Mouse (Mus musculus) liver (tissue): Measurements from ENCODE around the gene Foxd1.

Experiments
- DNase-seq: peaks from one replicate; pipeline ENCODE4 v3.0.0-alpha.2; 2020; ENCODE audit warnings: mixed read lengths

The Foxd1 gene

DNA sequence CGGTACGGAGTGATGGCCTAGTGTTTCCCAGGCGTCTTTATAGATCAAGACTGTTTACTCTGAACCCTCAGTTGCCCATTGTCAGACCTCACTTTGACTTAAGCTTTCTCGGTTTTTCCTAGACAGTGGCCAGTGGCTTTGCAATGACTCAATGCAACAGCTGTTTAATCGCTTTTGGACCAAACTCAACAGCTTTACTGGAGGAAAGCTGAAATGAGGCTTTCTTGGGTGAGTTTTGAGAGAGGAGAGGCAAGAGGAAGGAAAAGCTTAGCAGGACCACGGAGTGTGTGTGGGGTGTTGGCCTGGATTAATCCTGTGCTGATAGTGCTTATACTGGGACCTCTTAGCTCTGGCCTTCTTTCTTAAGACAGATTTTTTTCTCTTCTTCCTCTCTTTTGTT is 36.3 kb downstream of the Foxd1 start:
- DNase-seq = no peak

DNA sequence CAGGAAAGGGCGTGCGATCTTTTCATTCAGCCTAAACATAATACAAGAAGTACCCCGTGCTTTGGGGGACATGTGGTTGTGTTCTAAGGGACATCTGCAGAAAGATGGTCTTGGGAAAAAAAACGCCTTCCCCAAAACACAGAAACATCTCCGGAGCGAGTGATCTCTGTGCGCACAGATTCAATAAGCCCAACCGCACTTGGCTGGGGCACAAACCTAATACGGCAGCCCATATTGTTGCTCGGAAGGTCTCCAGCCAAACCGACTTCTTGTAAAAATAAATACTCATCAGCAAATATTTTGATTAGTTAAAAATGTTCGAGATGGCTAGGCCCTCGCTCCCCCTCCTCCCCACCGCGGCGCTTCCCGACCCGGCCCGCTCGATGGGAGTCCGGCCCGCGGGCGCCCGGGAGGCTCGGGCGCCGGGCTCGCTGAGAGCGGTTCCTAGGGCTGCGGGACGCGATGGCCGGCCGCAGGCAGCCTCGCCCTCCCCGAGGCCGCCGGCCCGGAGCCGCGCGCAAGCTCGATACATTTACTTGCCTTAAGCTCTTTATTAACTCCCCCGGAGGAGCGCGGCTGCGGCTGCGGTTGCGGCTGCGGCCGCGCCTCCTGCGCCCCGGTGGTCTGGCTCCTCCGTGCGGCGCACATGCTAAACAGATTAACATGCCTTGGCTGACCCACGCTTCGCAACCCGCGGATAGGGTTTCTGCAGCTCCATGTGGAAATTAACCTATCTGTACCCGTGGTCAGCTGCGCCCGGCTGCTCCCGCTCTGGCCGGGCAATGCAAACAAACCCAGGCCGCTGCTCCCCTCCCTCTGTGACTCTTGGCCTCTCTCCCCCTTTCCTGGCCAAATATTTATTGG is 37.0 kb downstream of the Foxd1 start:
- peak; percentile 21 for DNase-seq

DNA sequence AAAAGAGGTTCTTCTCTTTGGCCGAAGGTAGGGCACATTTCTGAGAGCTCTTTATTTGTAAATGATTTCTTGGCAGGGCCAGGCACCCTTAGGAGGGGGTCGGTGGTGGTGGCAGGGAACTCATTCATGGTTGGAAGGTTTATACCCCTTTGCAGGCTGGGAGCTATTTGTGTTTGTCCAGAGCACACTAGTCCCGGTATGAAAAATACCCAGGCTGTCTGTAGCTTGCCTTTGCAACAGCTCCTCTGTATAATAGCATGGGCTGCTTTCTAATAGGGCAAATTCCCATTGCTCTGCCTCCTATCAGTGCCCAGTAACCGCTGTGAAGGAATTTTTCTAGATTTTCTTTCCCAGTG is 37.6 kb downstream of the Foxd1 start:
- no peak for DNase-seq

DNA sequence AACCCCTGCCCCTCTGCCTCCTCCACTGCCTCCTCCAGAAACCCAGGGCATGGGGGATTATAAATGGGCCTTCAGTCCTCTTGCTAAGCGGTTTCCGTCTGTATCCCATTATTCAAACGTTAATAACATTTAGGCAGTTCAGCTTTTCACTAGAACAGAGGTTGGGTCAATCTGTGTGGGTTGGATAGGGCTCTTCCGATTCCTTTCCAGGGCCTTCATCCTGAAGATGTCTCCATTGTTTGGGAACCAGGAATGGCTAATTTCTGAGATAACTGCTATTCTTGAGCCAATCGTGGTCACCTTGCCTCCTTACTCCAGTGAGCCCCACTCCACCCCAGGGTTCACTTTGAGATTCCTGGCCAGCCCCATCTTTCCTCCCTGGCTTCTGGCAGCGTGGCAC is 38.0 kb downstream of the Foxd1 start:
- no peak for DNase-seq

DNA sequence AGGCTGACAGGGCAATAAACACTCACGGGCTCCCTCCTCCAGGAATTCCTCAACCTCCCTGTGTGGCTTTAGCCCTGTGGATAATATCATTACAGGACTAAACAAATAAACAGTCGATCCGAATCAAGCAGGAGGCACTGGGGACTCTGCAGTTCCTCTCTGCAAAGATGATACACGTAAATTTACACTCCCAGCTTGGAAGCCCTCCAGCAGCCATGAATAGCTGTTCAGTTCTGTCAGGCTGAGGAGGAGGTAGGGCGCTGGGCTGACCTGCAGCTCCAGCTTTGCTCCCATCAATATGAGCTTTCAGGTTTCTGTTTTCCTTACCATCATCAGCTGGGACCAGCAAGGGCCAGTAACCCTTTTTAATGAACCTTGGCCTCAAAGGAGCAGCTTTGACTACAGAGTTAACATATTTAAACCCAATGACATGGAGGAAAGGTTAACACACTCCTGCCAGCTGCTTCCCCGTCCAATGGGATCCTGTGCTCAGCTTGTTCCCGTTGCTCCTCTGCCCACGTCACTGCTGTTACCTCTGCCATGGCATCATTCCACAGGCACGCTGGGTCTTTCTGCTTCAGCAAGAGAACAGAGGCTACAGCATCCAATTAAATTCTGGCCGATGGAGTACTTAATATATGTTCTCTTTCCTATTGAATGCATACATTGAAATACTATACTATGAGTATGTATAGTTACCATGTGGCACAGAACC is 39.5 kb downstream of the Foxd1 start:
- DNase-seq = no peak
